Mouse (Mus musculus): ENCODE measurements around the gene Sprr2a3. TPM values are rescaled to one million over a fixed set of nuclear protein-coding genes. Genes with fewer than 3 reads are reported as not detected.
"Not testable (repeated sequence)": the region's sequence is repeated elsewhere in the genome, so short reads cannot be mapped to it uniquely, and the experiment has no call there.

Gene Sprr2a3
- polyA plus RNA-seq, 1 experiment from 2014 or later: not detected

DNA sequence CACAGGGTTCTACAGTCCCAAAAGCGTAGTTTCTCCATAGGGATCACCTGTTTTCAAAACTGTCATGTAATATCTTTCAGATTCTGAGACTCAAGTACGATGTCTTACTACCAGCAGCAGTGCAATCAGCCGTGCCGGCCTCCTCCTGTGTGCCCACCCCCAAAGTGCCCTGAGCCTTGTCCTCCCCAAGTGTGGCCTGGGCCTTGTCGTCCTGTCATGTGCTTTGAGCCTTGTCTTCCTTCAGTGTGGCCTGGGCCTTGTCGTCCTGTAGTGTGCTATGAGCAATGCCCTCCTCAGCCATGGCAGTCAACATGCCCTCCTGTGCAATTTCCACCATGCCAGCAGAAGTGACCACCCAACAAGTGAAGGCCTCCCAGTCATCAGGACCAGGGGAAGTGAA is 3.3 kb downstream of the Sprr2a3 start:
- DNase-seq (ENCODE audit: low read depth, low spot score); POLR2A ChIA-PET; H3K27me3 ChIP-seq; ATAC-seq; in situ Hi-C loops (cut with MboI; ENCODE audit: low pct_unique_long_range_greater_than_20kb); CTCF ChIA-PET: not testable (repeated sequence)

DNA sequence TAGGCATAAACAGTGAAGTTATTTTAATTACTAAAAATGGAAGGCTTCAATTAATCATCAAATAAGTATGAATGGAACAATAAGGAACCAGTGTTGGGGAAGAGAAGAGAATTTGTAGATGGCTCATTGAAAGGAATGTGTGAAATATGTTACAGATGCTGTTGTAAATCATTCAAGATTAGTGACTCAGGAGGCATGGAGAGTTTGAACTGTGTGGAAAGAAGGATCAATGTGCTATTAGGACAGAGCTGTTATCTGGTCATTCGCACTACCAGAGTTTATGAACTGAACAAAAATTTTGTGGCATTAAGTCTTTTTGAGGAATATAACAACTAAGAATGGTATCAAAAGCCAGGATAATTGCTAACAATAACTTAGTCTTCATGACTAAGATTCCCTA is 22.2 kb downstream of the Sprr2a3 start:
- POLR2A ChIA-PET: no interaction called here
- no peak for TF ChIP-seq CTCF (IDR thresholded peaks at IDR 0.05)
- CTCF ChIA-PET: no interaction called here
- ATAC-seq (peak; percentile 39), DNase-seq (ENCODE audit: low read depth, low spot score) (no peak)
- H3K27me3 ChIP-seq: no peaks in the 10 kb centered on the region
- in situ Hi-C loops (cut with MboI; ENCODE audit: low pct_unique_long_range_greater_than_20kb): no loop called here

GRCm38 (mm10) chr3:92316320-92316719 is 31.1 kb downstream of the Sprr2a3 start, which contains the start of gene Sprr2b:
Sprr2b (plus strand) TSS chr3:92316620.
- TF ChIP-seq CTCF (IDR thresholded peaks at IDR 0.05): no peak
- DNase-seq (ENCODE audit: low read depth, low spot score) (no peak), ATAC-seq (no peak)
- ChIA-PET CTCF (no interaction called here), POLR2A (no interaction called here)
- no peaks in the 10 kb centered on the region for H3K27me3 ChIP-seq
- in situ Hi-C loops (cut with MboI; ENCODE audit: low pct_unique_long_range_greater_than_20kb): no loop called here

DNA sequence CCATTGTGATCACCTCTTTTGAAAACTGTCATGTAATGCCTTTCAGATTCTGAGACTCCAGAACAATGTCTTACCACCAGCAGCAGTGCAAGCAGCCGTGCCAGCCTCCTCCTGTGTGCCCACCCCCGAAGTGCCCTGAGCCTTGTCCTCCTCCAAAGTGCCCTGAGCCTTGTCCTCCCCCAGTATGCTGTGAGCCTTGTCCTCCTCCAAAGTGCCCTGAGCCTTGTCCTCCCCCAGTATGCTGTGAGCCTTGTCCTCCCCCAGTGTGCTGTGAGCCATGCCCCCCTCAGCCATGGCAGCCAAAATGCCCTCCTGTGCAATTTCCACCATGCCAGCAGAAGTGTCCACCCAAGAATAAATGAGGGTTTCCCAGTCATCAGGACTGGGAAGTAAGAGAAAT is 32.2 kb downstream of the Sprr2a3 start:
- in situ Hi-C loops (cut with MboI; ENCODE audit: low pct_unique_long_range_greater_than_20kb): no loop called here
- no peaks in the 10 kb centered on the region for H3K27me3 ChIP-seq
- TF ChIP-seq CTCF (IDR thresholded peaks at IDR 0.05): no peak
- DNase-seq (ENCODE audit: low read depth, low spot score) (no peak), ATAC-seq (no peak)
- ChIA-PET POLR2A (no interaction called here), CTCF (no interaction called here)

DNA sequence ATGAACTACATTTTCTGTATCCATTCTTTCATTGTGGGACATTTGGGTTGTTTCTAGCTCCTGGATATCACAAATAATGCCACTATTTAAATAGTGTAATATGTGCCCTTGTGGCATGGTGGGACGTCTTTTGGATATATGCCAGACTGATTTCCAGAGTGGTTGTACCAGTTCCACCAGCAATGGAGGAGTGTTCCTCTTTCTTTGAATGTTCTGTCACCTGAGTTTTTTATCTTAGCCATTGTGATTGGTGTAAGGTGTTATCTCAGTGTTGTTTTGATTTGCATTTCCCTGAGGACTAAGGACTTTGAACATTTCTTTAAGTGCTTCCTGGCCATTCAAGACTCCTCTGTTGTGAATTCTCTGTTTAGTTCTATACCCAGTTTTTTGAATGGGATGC is 51.1 kb downstream of the Sprr2a3 start:
- no peaks in the 10 kb centered on the region for H3K27me3 ChIP-seq
- TF ChIP-seq CTCF (IDR thresholded peaks at IDR 0.05): no peak
- ChIA-PET CTCF (no interaction called here), POLR2A (no interaction called here)
- no peak for DNase-seq (ENCODE audit: low read depth, low spot score)
- in situ Hi-C loops (cut with MboI; ENCODE audit: low pct_unique_long_range_greater_than_20kb): no loop called here
- no peak for ATAC-seq

DNA sequence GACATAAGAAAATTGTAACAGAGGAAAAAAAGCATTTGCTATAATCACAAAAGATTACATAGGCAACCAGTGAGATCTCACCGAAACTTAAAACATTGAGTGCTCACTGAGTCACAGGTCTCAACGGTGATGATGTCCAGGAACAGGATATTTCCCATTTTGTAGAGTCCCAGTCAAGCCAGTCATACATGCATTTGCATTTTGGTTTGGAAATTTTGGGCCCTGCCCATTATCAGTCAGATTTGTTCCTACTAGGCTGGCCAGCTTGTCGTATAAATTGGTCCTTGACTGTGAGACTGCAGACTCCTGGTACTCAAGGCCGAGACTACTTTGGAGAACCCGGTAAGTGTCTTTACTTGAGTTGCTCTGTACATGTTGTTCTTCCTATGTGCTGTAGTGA is 53.6 kb downstream of the Sprr2a3 start, which contains the start of gene Sprr2d:
Sprr2d (plus strand) TSS at position 301 of the 400 bp plus-strand sequence.
- ChIA-PET CTCF (interaction anchor here (1.6 kb wide), 1 partner anchor 22 kb away, joined by 3 read pairs; no protein-coding TSS in a partner anchor), POLR2A (no interaction called here)
- TF ChIP-seq CTCF (IDR thresholded peaks at IDR 0.05): no peak
- no peaks in the 10 kb centered on the region for H3K27me3 ChIP-seq
- no peak for DNase-seq (ENCODE audit: low read depth, low spot score)
- no peak for ATAC-seq
- in situ Hi-C loops (cut with MboI; ENCODE audit: low pct_unique_long_range_greater_than_20kb): no loop called here

Other genes starting within 250 kb of the Sprr2a3 start
- gene Lor, start 202.3 kb upstream of the Sprr2a3 start, polyA plus RNA-seq (2021): not detected
- not detected for gene Prr9, start 161.5 kb upstream of the Sprr2a3 start, polyA plus RNA-seq (2021)
- gene Lelp1, start 142.7 kb upstream of the Sprr2a3 start, polyA plus RNA-seq (2021): not detected
- gene Sprr2a1, start 69.6 kb upstream of the Sprr2a3 start, polyA plus RNA-seq (2021): not detected
- gene Sprr2a2, start 69.5 kb upstream of the Sprr2a3 start, polyA plus RNA-seq (2021): 0.19 TPM
- not detected for gene Sprr2b, start 31.2 kb downstream of the Sprr2a3 start, polyA plus RNA-seq (2021)
- gene Sprr2d, start 53.7 kb downstream of the Sprr2a3 start, polyA plus RNA-seq (2021): not detected
- gene Sprr2e, start 66.7 kb downstream of the Sprr2a3 start, polyA plus RNA-seq (2021): not detected
- gene Sprr2f, start 79.8 kb downstream of the Sprr2a3 start, polyA plus RNA-seq (2021): not detected
- gene Sprr2h, start 100.3 kb downstream of the Sprr2a3 start, polyA plus RNA-seq (2021): not detected
- not detected for gene Sprr2i, start 122.6 kb downstream of the Sprr2a3 start, polyA plus RNA-seq (2021)
- not detected for gene Sprr2j-ps, start 132.7 kb downstream of the Sprr2a3 start, polyA plus RNA-seq (2021)
- 11.3 TPM for gene Gm9774, start 144.0 kb downstream of the Sprr2a3 start, polyA plus RNA-seq (2021)
- gene Sprr2k, start 147.2 kb downstream of the Sprr2a3 start, polyA plus RNA-seq (2021): not detected
- 0.19 TPM for gene Sprr1b, start 153.4 kb downstream of the Sprr2a3 start, polyA plus RNA-seq (2021)
- not detected for gene Sprr3, start 173.3 kb downstream of the Sprr2a3 start, polyA plus RNA-seq (2021)
- 14.1 TPM for gene Sprr1a, start 200.5 kb downstream of the Sprr2a3 start, polyA plus RNA-seq (2021)
- gene Sprr4, start 215.1 kb downstream of the Sprr2a3 start, polyA plus RNA-seq (2021): not detected
- not detected for gene 2310046K23Rik, start 249.1 kb downstream of the Sprr2a3 start, polyA plus RNA-seq (2021)

Measured in Patski (cell line).